Mouse (Mus musculus) erythroblast, adult 5-6 weeks (primary cell): ENCODE data around the gene Wfdc11. TPM values are rescaled to one million over a fixed set of nuclear protein-coding genes. Genes with fewer than 3 reads are reported as not detected.
"Not testable (repeated sequence)": the region's sequence is repeated elsewhere in the genome, so short reads cannot be mapped to it uniquely, and the experiment has no call there.

Source experiments
- ATAC-seq: replicated peaks from 2 replicates; pipeline ENCODE4 v1.8.0; 2016; ENCODE audit warnings: moderate number of reproducible peaks, mild to moderate bottlenecking, moderate TSS enrichment, inconsistent platforms; ENCODE audit not compliant: poor library complexity, low FRiP score, severe bottlenecking
- total RNA-seq, 2 experiments: library from RNA; stranded (forward) in 1 of 2; stranded (reverse) in 1 of 2; fragments of 150-400 nt in 1 of 2; fragments of 200-764, 138-1000 nt in 1 of 2; gene quantifications; 2 replicates each; pipeline versions ENCODE4 v1.2.3 to v1.2.4; 2015 to 2017; ENCODE audit warnings: low replicate concordance in 2 of 2

The Wfdc11 gene
- total RNA-seq, 2 experiments from 2014 or later = 0.77 TPM; not detected in 1

GRCm38 (mm10) chr2:164641881-164642673, 31.8 kb downstream of the Wfdc11 start:
- ATAC-seq = no peak

- ATAC-seq = no peak
Observed at GRCm38 (mm10) chr2:164641129-164641528, 32.8 kb downstream of the Wfdc11 start.

- ATAC-seq = no peak
Observed at GRCm38 (mm10) chr2:164638696-164639095, 35.2 kb downstream of the Wfdc11 start, which contains the start of gene Wfdc16. Gene Wfdc16, minus strand, starts transcription at chr2:164638796.

- ATAC-seq = 0 out of 2 replicates have a peak, but pooled peaks have one; percentile 52
Observed at GRCm38 (mm10) chr2:164635266-164635665, 38.6 kb downstream of the Wfdc11 start.

- no peak for ATAC-seq
Observed at GRCm38 (mm10) chr2:164621775-164622174, 52.1 kb downstream of the Wfdc11 start.

GRCm38 (mm10) chr2:164619050-164619449, 54.8 kb downstream of the Wfdc11 start:
- ATAC-seq = no peak

GRCm38 (mm10) chr2:164615386-164615785, 58.5 kb downstream of the Wfdc11 start:
- no peak for ATAC-seq

GRCm38 (mm10) chr2:164613471-164613870, 60.4 kb downstream of the Wfdc11 start, which contains the start of the genes Wfdc6b and Wfdc8:
Gene Wfdc6b, plus strand, starts transcription at chr2:164613522.
Gene Wfdc8, minus strand, starts transcription at chr2:164613626.
- not testable (repeated sequence) for ATAC-seq

Other genes with a start within 250 kb of the Wfdc11 start
Only the 30 nearest of the 32 such genes appear.
- gene Sys1, start 217.1 kb downstream of the Wfdc11 start, total RNA-seq (2015; ENCODE audit: low replicate concordance) = 7.1 and 9.8 TPM in 2 replicates
- 3.7 and 17.0 TPM in 2 replicates for gene Sys1, start 217.1 kb downstream of the Wfdc11 start, total RNA-seq (2017; ENCODE audit: low replicate concordance)
- gene Gm20458, start 213.1 kb downstream of the Wfdc11 start, total RNA-seq (2015; ENCODE audit: low replicate concordance) = not detected in 2 replicates
- not detected in 2 replicates for gene Gm20458, start 213.1 kb downstream of the Wfdc11 start, total RNA-seq (2017; ENCODE audit: low replicate concordance)
- gene Trp53tg5, start 200.4 kb downstream of the Wfdc11 start, total RNA-seq (2015; ENCODE audit: low replicate concordance) = not detected in 2 replicates
- not detected in 2 replicates for gene Trp53tg5, start 200.4 kb downstream of the Wfdc11 start, total RNA-seq (2017; ENCODE audit: low replicate concordance)
- 2.1 TPM in 1 of 2 replicates, not detected in the other for gene Dbndd2, start 188.0 kb downstream of the Wfdc11 start, total RNA-seq (2015; ENCODE audit: low replicate concordance)
- 0.84 and 3.9 TPM in 2 replicates for gene Dbndd2, start 188.0 kb downstream of the Wfdc11 start, total RNA-seq (2017; ENCODE audit: low replicate concordance)
- gene Pigt, start 176.6 kb downstream of the Wfdc11 start, total RNA-seq (2015; ENCODE audit: low replicate concordance) = 13.6 and 17.1 TPM in 2 replicates
- 7.0 and 8.6 TPM in 2 replicates for gene Pigt, start 176.6 kb downstream of the Wfdc11 start, total RNA-seq (2017; ENCODE audit: low replicate concordance)
- not detected in 2 replicates for gene Wfdc2, start 111.7 kb downstream of the Wfdc11 start, total RNA-seq (2015; ENCODE audit: low replicate concordance)
- not detected in 2 replicates for gene Wfdc2, start 111.7 kb downstream of the Wfdc11 start, total RNA-seq (2017; ENCODE audit: low replicate concordance)
- gene Spint3, start 100.6 kb downstream of the Wfdc11 start, total RNA-seq (2015; ENCODE audit: low replicate concordance) = not detected in 2 replicates
- gene Spint3, start 100.6 kb downstream of the Wfdc11 start, total RNA-seq (2017; ENCODE audit: low replicate concordance) = not detected in 2 replicates
- gene Wfdc6a, start 88.6 kb downstream of the Wfdc11 start, total RNA-seq (2015; ENCODE audit: low replicate concordance) = not detected in 2 replicates
- not detected in 2 replicates for gene Wfdc6a, start 88.6 kb downstream of the Wfdc11 start, total RNA-seq (2017; ENCODE audit: low replicate concordance)
- not detected in 2 replicates for gene Eppin, start 80.5 kb downstream of the Wfdc11 start, total RNA-seq (2015; ENCODE audit: low replicate concordance)
- gene Eppin, start 80.5 kb downstream of the Wfdc11 start, total RNA-seq (2017; ENCODE audit: low replicate concordance) = not detected in 2 replicates
- gene Wfdc6b, start 60.6 kb downstream of the Wfdc11 start, total RNA-seq (2015; ENCODE audit: low replicate concordance) = not detected in 2 replicates
- gene Wfdc6b, start 60.6 kb downstream of the Wfdc11 start, total RNA-seq (2017; ENCODE audit: low replicate concordance) = not detected in 2 replicates
- gene Wfdc8, start 60.5 kb downstream of the Wfdc11 start, total RNA-seq (2015; ENCODE audit: low replicate concordance) = not detected in 2 replicates
- gene Wfdc8, start 60.5 kb downstream of the Wfdc11 start, total RNA-seq (2017; ENCODE audit: low replicate concordance) = not detected in 2 replicates
- gene Wfdc16, start 35.3 kb downstream of the Wfdc11 start, total RNA-seq (2015; ENCODE audit: low replicate concordance) = not detected in 2 replicates
- gene Wfdc16, start 35.3 kb downstream of the Wfdc11 start, total RNA-seq (2017; ENCODE audit: low replicate concordance) = not detected in 2 replicates
- gene Wfdc10, start 18.0 kb downstream of the Wfdc11 start, total RNA-seq (2015; ENCODE audit: low replicate concordance) = not detected in 2 replicates
- gene Wfdc10, start 18.0 kb downstream of the Wfdc11 start, total RNA-seq (2017; ENCODE audit: low replicate concordance) = not detected in 2 replicates
- not detected in 2 replicates for gene Wfdc9, start 17.5 kb downstream of the Wfdc11 start, total RNA-seq (2015; ENCODE audit: low replicate concordance)
- gene Wfdc9, start 17.5 kb downstream of the Wfdc11 start, total RNA-seq (2017; ENCODE audit: low replicate concordance) = not detected in 2 replicates
- gene Wfdc13, start 11.0 kb upstream of the Wfdc11 start, total RNA-seq (2015; ENCODE audit: low replicate concordance) = not detected in 2 replicates
- gene Wfdc13, start 11.0 kb upstream of the Wfdc11 start, total RNA-seq (2017; ENCODE audit: low replicate concordance) = not detected in 2 replicates
- gene Spint4, start 24.4 kb upstream of the Wfdc11 start, total RNA-seq (2015; ENCODE audit: low replicate concordance) = not detected in 2 replicates
- gene Spint4, start 24.4 kb upstream of the Wfdc11 start, total RNA-seq (2017; ENCODE audit: low replicate concordance) = not detected in 2 replicates
- gene Spint5, start 41.2 kb upstream of the Wfdc11 start, total RNA-seq (2015; ENCODE audit: low replicate concordance) = not detected in 2 replicates
- gene Spint5, start 41.2 kb upstream of the Wfdc11 start, total RNA-seq (2017; ENCODE audit: low replicate concordance) = not detected in 2 replicates
- gene Wfdc3, start 71.8 kb upstream of the Wfdc11 start, total RNA-seq (2015; ENCODE audit: low replicate concordance) = 16.7 and 19.9 TPM in 2 replicates
- 10.0 and 12.8 TPM in 2 replicates for gene Wfdc3, start 71.8 kb upstream of the Wfdc11 start, total RNA-seq (2017; ENCODE audit: low replicate concordance)
- gene Dnttip1, start 71.9 kb upstream of the Wfdc11 start, total RNA-seq (2015; ENCODE audit: low replicate concordance) = 79.2 and 130 TPM in 2 replicates
- gene Dnttip1, start 71.9 kb upstream of the Wfdc11 start, total RNA-seq (2017; ENCODE audit: low replicate concordance) = 137 and 237 TPM in 2 replicates
- 268 and 318 TPM in 2 replicates for gene Ube2c, start 95.8 kb upstream of the Wfdc11 start, total RNA-seq (2015; ENCODE audit: low replicate concordance)
- gene Ube2c, start 95.8 kb upstream of the Wfdc11 start, total RNA-seq (2017; ENCODE audit: low replicate concordance) = 123 and 215 TPM in 2 replicates
- gene Tnnc2, start 105.9 kb upstream of the Wfdc11 start, total RNA-seq (2015; ENCODE audit: low replicate concordance) = not detected in 2 replicates
- gene Tnnc2, start 105.9 kb upstream of the Wfdc11 start, total RNA-seq (2017; ENCODE audit: low replicate concordance) = not detected in 2 replicates
- 2.1 and 2.9 TPM in 2 replicates for gene Snx21, start 111.7 kb upstream of the Wfdc11 start, total RNA-seq (2015; ENCODE audit: low replicate concordance)
- 0.43 and 0.98 TPM in 2 replicates for gene Snx21, start 111.7 kb upstream of the Wfdc11 start, total RNA-seq (2017; ENCODE audit: low replicate concordance)
- 9.6 and 10.0 TPM in 2 replicates for gene Acot8, start 130.8 kb upstream of the Wfdc11 start, total RNA-seq (2015; ENCODE audit: low replicate concordance)
- gene Acot8, start 130.8 kb upstream of the Wfdc11 start, total RNA-seq (2017; ENCODE audit: low replicate concordance) = 15.8 and 20.8 TPM in 2 replicates
- 0.58 and 1.9 TPM in 2 replicates for gene Zswim3, start 131.0 kb upstream of the Wfdc11 start, total RNA-seq (2015; ENCODE audit: low replicate concordance)
- gene Zswim3, start 131.0 kb upstream of the Wfdc11 start, total RNA-seq (2017; ENCODE audit: low replicate concordance) = 2.0 and 4.5 TPM in 2 replicates
- 1.5 and 2.1 TPM in 2 replicates for gene Zswim1, start 148.6 kb upstream of the Wfdc11 start, total RNA-seq (2015; ENCODE audit: low replicate concordance)
- 0.60 and 1.1 TPM in 2 replicates for gene Zswim1, start 148.6 kb upstream of the Wfdc11 start, total RNA-seq (2017; ENCODE audit: low replicate concordance)
- gene Spata25, start 154.4 kb upstream of the Wfdc11 start, total RNA-seq (2015; ENCODE audit: low replicate concordance) = not detected in 2 replicates
- gene Spata25, start 154.4 kb upstream of the Wfdc11 start, total RNA-seq (2017; ENCODE audit: low replicate concordance) = not detected in 2 replicates
- gene Ctsa, start 158.8 kb upstream of the Wfdc11 start, total RNA-seq (2015; ENCODE audit: low replicate concordance) = 26.8 and 36.1 TPM in 2 replicates
- gene Ctsa, start 158.8 kb upstream of the Wfdc11 start, total RNA-seq (2017; ENCODE audit: low replicate concordance) = 33.5 and 39.9 TPM in 2 replicates
- not detected in 2 replicates for gene Neurl2, start 159.4 kb upstream of the Wfdc11 start, total RNA-seq (2015; ENCODE audit: low replicate concordance)
- 1.4 TPM in 1 of 2 replicates, not detected in the other for gene Neurl2, start 159.4 kb upstream of the Wfdc11 start, total RNA-seq (2017; ENCODE audit: low replicate concordance)
- 0.58 and 0.84 TPM in 2 replicates for gene Pltp, start 183.6 kb upstream of the Wfdc11 start, total RNA-seq (2015; ENCODE audit: low replicate concordance)
- 1.8 and 3.3 TPM in 2 replicates for gene Pltp, start 183.6 kb upstream of the Wfdc11 start, total RNA-seq (2017; ENCODE audit: low replicate concordance)
- gene Pcif1, start 205.2 kb upstream of the Wfdc11 start, total RNA-seq (2015; ENCODE audit: low replicate concordance) = 5.6 and 22.6 TPM in 2 replicates
- gene Pcif1, start 205.2 kb upstream of the Wfdc11 start, total RNA-seq (2017; ENCODE audit: low replicate concordance) = 19.0 and 30.5 TPM in 2 replicates